Mouse (Mus musculus) lung, embryonic 16.5 days (tissue): ENCODE measurements around the gene Nrros. TPM values are rescaled to one million over a fixed set of nuclear protein-coding genes. Genes with fewer than 3 reads are reported as not detected.
A peak's percentile ranks its signal among the peaks of the same experiment; 100 is the strongest.

Source experiments
- ATAC-seq: fragments of 200-750 bp; cut with Nextera tagmentation; 2 replicates; pipeline ENCODE4 v1.8.0; 2017; ENCODE audit warnings: low read depth, mild to moderate bottlenecking, moderate library complexity
- H3K27ac ChIP-seq: fragments of 300-500 bp; sonication (generic); 2 replicates; pipeline ENCODE4 v1.5.1; 2014; ENCODE audit warnings: mild to moderate bottlenecking, control low read depth, low read length
- H3K27me3 ChIP-seq: fragments of 300-500 bp; sonication (generic); 2 replicates; pipeline ENCODE4 v1.6.1; 2014; ENCODE audit warnings: low read depth, low read length, mixed read lengths; ENCODE audit not compliant: control insufficient read depth, insufficient read depth
- H3K36me3 ChIP-seq: fragments of 300-500 bp; sonication (generic); 2 replicates; pipeline ENCODE4 v1.6.1; 2014; ENCODE audit warnings: low read length; ENCODE audit not compliant: control insufficient read depth, insufficient read depth
- H3K4me1 ChIP-seq: fragments of 300-500 bp; sonication (generic); replicated peaks from 2 replicates; pipeline ENCODE4 v1.6.1; 2014; ENCODE audit warnings: low read length, mixed read lengths; ENCODE audit not compliant: control insufficient read depth, insufficient read depth
- H3K4me2 ChIP-seq: fragments of 300-500 bp; sonication (generic); 2 replicates; pipeline ENCODE4 v1.6.1; 2014; ENCODE audit warnings: low read depth, low read length, control low read depth
- H3K4me3 ChIP-seq: fragments of 300-500 bp; sonication (generic); 2 replicates; pipeline ENCODE4 v1.5.1; 2014; ENCODE audit warnings: mild to moderate bottlenecking, low read length, control low read depth
- H3K9ac ChIP-seq: fragments of 300-500 bp; sonication (generic); 2 replicates; pipeline ENCODE4 v1.6.1; 2014; ENCODE audit warnings: low read length, control low read depth
- H3K9me3 ChIP-seq: fragments of 300-500 bp; sonication (generic); 2 replicates; pipeline ENCODE4 v1.6.1; 2016; ENCODE audit warnings: low read length; ENCODE audit not compliant: control insufficient read depth
- WGBS: fragments of 180-500 bp; shearing (Covaris S2); extraction: QIAGEN DNeasy Blood & Tissue Kit; methylation state at CpG from one replicate; pipeline ENCODE4 v1.1.7; 2014; 5-methylcytosine and 5-hydroxymethylcytosine counted together
- polyA plus RNA-seq: library from polyadenylated mRNA; unstranded; fragments of >200 nt; fragmentation: Nextera tagmentation; extraction: Ambion mirVana; gene quantifications from 2 replicates; pipeline ENCODE4 v1.2.1, GENCODE M21; 2015

Nrros gene
- polyA plus RNA-seq, 1 experiment from 2014 or later: 45.8 TPM

DNA sequence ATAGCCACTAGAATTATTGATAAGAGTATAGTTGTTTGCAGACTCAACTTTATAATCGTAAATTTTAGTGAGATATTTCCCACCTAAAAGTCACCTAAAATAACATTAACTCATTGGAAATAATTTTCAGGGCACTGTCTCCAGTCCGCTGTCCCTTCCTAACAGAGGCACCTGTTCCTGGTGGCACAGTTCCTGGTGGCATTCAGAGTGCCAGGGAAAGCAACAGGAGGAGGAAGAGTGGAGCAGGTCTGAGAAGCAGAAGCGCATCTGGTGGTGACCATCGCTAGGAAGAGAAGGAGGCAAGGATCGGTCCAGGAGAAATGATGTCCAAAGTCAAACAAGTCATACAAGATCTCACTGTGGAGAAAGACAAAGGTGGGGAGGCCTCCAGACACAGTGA is 20.7 kb upstream of the Nrros start:
- Histone ChIP-seq H3K9ac (no peak overlapping the region), H3K27ac (no peak overlapping the region), H3K4me1 (no peaks in the 10 kb centered on the region), H3K9me3 (no peaks in the 10 kb centered on the region), H3K36me3 (no peaks in the 10 kb centered on the region), H3K27me3 (no peaks in the 10 kb centered on the region), H3K4me2 (no peak overlapping the region), H3K4me3 (no peak overlapping the region)
- 90% methylated on average over 5 of the region's 5 CpGs for WGBS
- ATAC-seq: no peak

GRCm38 (mm10) chr16:32179333-32179901 is 14.0 kb upstream of the Nrros start, which contains the start of gene Bex6:
Gene Bex6, plus strand, starts transcription at chr16:32179823.
- no peak within 1 kb of the TSS for H3K27ac ChIP-seq
- H3K9me3 ChIP-seq: no peaks in the 10 kb centered on the region
- H3K9ac ChIP-seq: no peak within 1 kb of the TSS
- no peaks in the 10 kb centered on the region for H3K36me3 ChIP-seq
- whole genome bisulfite sequencing: 84% methylated on average over 6 of the region's 6 CpGs
- no peak within 1 kb of the TSS for H3K4me2 ChIP-seq
- H3K4me3 ChIP-seq: no peak within 1 kb of the TSS
- H3K4me1 ChIP-seq: no peaks in the 10 kb centered on the region
- no peaks in the 10 kb centered on the region for H3K27me3 ChIP-seq
- ATAC-seq: no peak

- Histone ChIP-seq H3K4me3 (no peak overlapping the region), H3K27ac (peak overlapping the region; percentile 59)
Observed at GRCm38 (mm10) chr16:32176896-32177686, 11.7 kb upstream of the Nrros start.

GRCm38 (mm10) chr16:32175029-32175428 is 9.6 kb upstream of the Nrros start:
- Histone ChIP-seq H3K9ac (no peak overlapping the region), H3K4me3 (no peak overlapping the region), H3K4me2 (no peak overlapping the region), H3K27ac (no peak overlapping the region), H3K36me3 (no peaks in the 10 kb centered on the region), H3K27me3 (no peaks in the 10 kb centered on the region), H3K9me3 (no peaks in the 10 kb centered on the region), H3K4me1 (no peaks in the 10 kb centered on the region)
- no peak for ATAC-seq
- WGBS: 92% methylated on average over 4 of the region's 4 CpGs

More at GRCm38 (mm10) chr16:32176896-32177686, 11.7 kb upstream of the Nrros start:
- Histone ChIP-seq H3K9ac (no peak overlapping the region), H3K4me2 (peak overlapping the region; percentile 15), H3K36me3 (no peaks in the 10 kb centered on the region), H3K27me3 (no peaks in the 10 kb centered on the region), H3K4me1 (no peaks in the 10 kb centered on the region), H3K9me3 (no peaks in the 10 kb centered on the region)
- peak; percentile 60 for ATAC-seq
- WGBS: 44% methylated on average over 18 of the region's 18 CpGs

DNA sequence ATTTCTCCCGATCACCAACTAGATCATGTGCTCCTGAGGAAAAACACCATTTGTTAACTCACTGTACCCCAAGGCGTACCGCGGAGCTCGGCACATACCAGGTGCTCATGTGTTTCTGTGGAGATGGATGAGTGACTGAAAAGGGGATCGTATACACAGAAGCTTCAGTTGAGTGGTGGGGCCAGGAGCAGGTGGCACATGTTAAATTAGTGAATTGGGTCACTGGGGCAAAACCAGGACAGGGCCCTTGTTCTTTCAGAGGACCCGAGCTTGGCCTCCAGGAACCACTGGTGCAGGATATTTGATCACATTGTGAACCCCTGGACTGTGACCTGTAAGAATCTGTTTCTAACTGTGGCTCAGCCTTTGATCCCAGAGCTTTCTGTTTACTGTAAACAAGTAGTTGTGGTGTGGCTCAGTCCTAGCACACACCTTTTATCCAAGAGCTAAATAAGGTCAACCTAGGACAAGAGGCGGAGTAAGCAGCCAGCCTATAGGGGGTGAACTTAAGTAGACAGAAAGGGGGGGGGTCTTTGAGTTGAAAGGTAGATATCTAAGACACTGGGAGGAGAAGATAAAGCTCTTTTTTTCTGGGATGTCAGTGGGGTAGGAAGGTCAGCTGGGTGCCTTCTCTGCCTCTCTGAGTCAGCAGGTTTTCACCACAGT is 9.1 kb upstream of the Nrros start:
- ATAC-seq: no peak
- H3K36me3 ChIP-seq: no peaks in the 10 kb centered on the region
- 71% methylated on average over 8 of the region's 8 CpGs for WGBS
- no peaks in the 10 kb centered on the region for H3K27me3 ChIP-seq
- H3K27ac ChIP-seq: no peak overlapping the region
- H3K4me1 ChIP-seq: no peaks in the 10 kb centered on the region
- H3K9ac ChIP-seq: no peak overlapping the region
- no peak overlapping the region for H3K4me2 ChIP-seq
- H3K4me3 ChIP-seq: no peak overlapping the region
- H3K9me3 ChIP-seq: no peaks in the 10 kb centered on the region

GRCm38 (mm10) chr16:32173401-32173800 is 8.0 kb upstream of the Nrros start:
- H3K27ac ChIP-seq: no peak overlapping the region
- no peaks in the 10 kb centered on the region for H3K27me3 ChIP-seq
- H3K36me3 ChIP-seq: no peaks in the 10 kb centered on the region
- WGBS: 70% methylated on average over 10 of the region's 11 CpGs
- H3K9me3 ChIP-seq: no peaks in the 10 kb centered on the region
- no peak for ATAC-seq
- no peak overlapping the region for H3K9ac ChIP-seq
- H3K4me3 ChIP-seq: no peak overlapping the region
- no peaks in the 10 kb centered on the region for H3K4me1 ChIP-seq
- no peak overlapping the region for H3K4me2 ChIP-seq

DNA sequence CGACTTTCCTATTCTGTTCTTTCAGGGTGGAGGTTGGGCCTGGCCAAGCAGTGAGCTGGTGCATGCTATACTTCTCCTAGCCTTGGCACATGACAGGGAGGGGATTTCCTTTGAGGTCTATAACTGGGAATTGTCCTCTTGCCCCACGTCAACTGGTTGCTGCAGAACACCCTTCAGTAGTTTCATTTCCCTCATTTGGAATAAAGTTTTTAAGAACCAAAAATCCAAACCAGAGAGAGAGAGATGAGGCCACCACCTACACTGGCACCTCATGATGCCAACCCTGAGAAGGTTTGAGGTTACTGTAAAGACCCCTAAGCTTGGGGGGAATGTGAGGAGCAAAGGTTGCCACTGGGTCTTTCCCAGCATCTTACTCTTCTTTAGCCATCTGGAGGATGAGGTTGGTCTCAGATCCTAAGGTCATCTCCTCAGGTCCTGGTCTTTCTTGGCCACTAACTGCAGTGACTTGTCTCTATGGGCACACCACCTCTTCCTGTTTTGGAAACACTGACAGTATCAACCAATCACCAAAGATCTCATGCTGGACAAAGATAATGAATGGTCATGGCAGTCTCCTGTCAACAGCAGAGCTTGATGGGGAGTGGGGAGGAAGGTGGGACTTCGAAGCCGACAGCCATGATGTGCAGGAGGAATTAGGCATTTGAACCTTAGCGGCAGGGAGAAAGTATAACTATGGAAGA is 5.8 kb upstream of the Nrros start:
- H3K4me2 ChIP-seq: no peak overlapping the region
- H3K4me3 ChIP-seq: no peak overlapping the region
- H3K9ac ChIP-seq: no peak overlapping the region
- H3K9me3 ChIP-seq: no peaks in the 10 kb centered on the region
- WGBS: 85% methylated on average over 5 of the region's 5 CpGs
- H3K27ac ChIP-seq: no peak overlapping the region
- no peaks in the 10 kb centered on the region for H3K27me3 ChIP-seq
- ATAC-seq: no peak
- H3K4me1 ChIP-seq: no peaks in the 10 kb centered on the region
- no peaks in the 10 kb centered on the region for H3K36me3 ChIP-seq

- H3K9me3 ChIP-seq: no peaks in the 10 kb centered on the region
- no peak overlapping the region for H3K9ac ChIP-seq
- ATAC-seq: no peak
- peaks cover 5% of the 10 kb centered on the region; the same call in 1 of the 2 replicates for H3K4me1 ChIP-seq
- WGBS: 90% methylated on average over 4 of the region's 4 CpGs
- no peak overlapping the region for H3K4me2 ChIP-seq
- no peak overlapping the region for H3K4me3 ChIP-seq
- H3K27me3 ChIP-seq: no peaks in the 10 kb centered on the region; the same call in 1 of the 2 replicates
- no peak overlapping the region for H3K27ac ChIP-seq
- no peaks in the 10 kb centered on the region for H3K36me3 ChIP-seq
Observed at GRCm38 (mm10) chr16:32167819-32168545, 2.6 kb upstream of the Nrros start.
